Mouse (Mus musculus) megakaryocyte, adult 5-6 weeks (primary cell): ENCODE data around the gene Lrch4. TPM values are rescaled to one million over a fixed set of nuclear protein-coding genes. Genes with fewer than 3 reads are reported as not detected.
A peak's percentile ranks its signal among the peaks of the same experiment; 100 is the strongest.

ENCODE experiments used
- ATAC-seq: 2 replicates; pipeline ENCODE4 v1.8.0; 2016; ENCODE audit warnings: mild to moderate bottlenecking, inconsistent platforms; ENCODE audit not compliant: poor library complexity, severe bottlenecking
- total RNA-seq, 2 experiments: library from RNA; stranded (forward) in 1 of 2; stranded (reverse) in 1 of 2; fragments of 153-499, 151-499 nt in 1 of 2; fragments of 221-1000, 200-1000 nt in 1 of 2; gene quantifications; 2 replicates each; pipeline versions ENCODE4 v1.2.3 to v1.2.4; 2015 to 2017

The Lrch4 gene
- total RNA-seq, 2 experiments from 2014 or later: 66.7 to 93.0 TPM

- peak; percentile 37 for ATAC-seq
Measured at GRCm38 (mm10) chr5:137685653-137686052, 56.7 kb downstream of the Lrch4 start.

- ATAC-seq: peak; percentile 63
Measured at GRCm38 (mm10) chr5:137686127-137686790, 57.3 kb downstream of the Lrch4 start.

- no peak for ATAC-seq
Measured at GRCm38 (mm10) chr5:137689974-137690373, 61.1 kb downstream of the Lrch4 start.

GRCm38 (mm10) chr5:137690531-137690930, 61.6 kb downstream of the Lrch4 start:
- ATAC-seq: no peak

Other genes with a start within 250 kb of the Lrch4 start
- gene Zan, start 152.1 kb upstream of the Lrch4 start, total RNA-seq (2015): 0.04 TPM in 1 of 2 replicates, not detected in the other
- gene Zan, start 152.1 kb upstream of the Lrch4 start, total RNA-seq (2017): not detected in 2 replicates
- gene Pop7, start 126.6 kb upstream of the Lrch4 start, total RNA-seq (2015): 20.4 and 27.5 TPM in 2 replicates
- 11.9 and 14.9 TPM in 2 replicates for gene Pop7, start 126.6 kb upstream of the Lrch4 start, total RNA-seq (2017)
- 8.3 and 8.5 TPM in 2 replicates for gene Gigyf1, start 110.6 kb upstream of the Lrch4 start, total RNA-seq (2015)
- 5.6 and 5.9 TPM in 2 replicates for gene Gigyf1, start 110.6 kb upstream of the Lrch4 start, total RNA-seq (2017)
- gene Epo, start 95.9 kb upstream of the Lrch4 start, total RNA-seq (2015): not detected in 2 replicates
- not detected in 2 replicates for gene Epo, start 95.9 kb upstream of the Lrch4 start, total RNA-seq (2017)
- 393 and 449 TPM in 2 replicates for gene Gnb2, start 95.6 kb upstream of the Lrch4 start, total RNA-seq (2015)
- gene Gnb2, start 95.6 kb upstream of the Lrch4 start, total RNA-seq (2017): 377 and 389 TPM in 2 replicates
- not detected in 2 replicates for gene Actl6b, start 75.6 kb upstream of the Lrch4 start, total RNA-seq (2015)
- not detected in 2 replicates for gene Actl6b, start 75.6 kb upstream of the Lrch4 start, total RNA-seq (2017)
- 0.89 and 1.0 TPM in 2 replicates for gene Tfr2, start 59.3 kb upstream of the Lrch4 start, total RNA-seq (2015)
- gene Tfr2, start 59.3 kb upstream of the Lrch4 start, total RNA-seq (2017): 1.3 and 2.5 TPM in 2 replicates
- 60.5 and 64.2 TPM in 2 replicates for gene Mospd3, start 28.1 kb upstream of the Lrch4 start, total RNA-seq (2015)
- 6.4 and 10.6 TPM in 2 replicates for gene Mospd3, start 28.1 kb upstream of the Lrch4 start, total RNA-seq (2017)
- 0.40 and 1.0 TPM in 2 replicates for gene Pcolce, start 15.3 kb upstream of the Lrch4 start, total RNA-seq (2015)
- gene Pcolce, start 15.3 kb upstream of the Lrch4 start, total RNA-seq (2017): 0.51 TPM in 1 of 2 replicates, not detected in the other
- 0.18 TPM in 1 of 2 replicates, not detected in the other for gene Fbxo24, start 119 bp upstream of the Lrch4 start, total RNA-seq (2015)
- 0.37 TPM in 1 of 2 replicates, not detected in the other for gene Fbxo24, start 119 bp upstream of the Lrch4 start, total RNA-seq (2017)
- gene Gm20605, start 54 bp downstream of the Lrch4 start, total RNA-seq (2015): 8.1 and 10.2 TPM in 2 replicates
- gene Gm20605, start 54 bp downstream of the Lrch4 start, total RNA-seq (2017): 5.7 and 18.8 TPM in 2 replicates
- gene Sap25, start 12.2 kb downstream of the Lrch4 start, total RNA-seq (2015): 59.9 and 97.5 TPM in 2 replicates
- 27.8 and 35.6 TPM in 2 replicates for gene Sap25, start 12.2 kb downstream of the Lrch4 start, total RNA-seq (2017)
- gene Irs3, start 16.6 kb downstream of the Lrch4 start, total RNA-seq (2015): not detected in 2 replicates
- gene Irs3, start 16.6 kb downstream of the Lrch4 start, total RNA-seq (2017): not detected in 2 replicates
- 19.3 and 19.9 TPM in 2 replicates for gene Agfg2, start 55.6 kb downstream of the Lrch4 start, total RNA-seq (2015)
- gene Agfg2, start 55.6 kb downstream of the Lrch4 start, total RNA-seq (2017): 16.6 and 18.3 TPM in 2 replicates
- gene Nyap1, start 112.5 kb downstream of the Lrch4 start, total RNA-seq (2015): 0.21 and 0.27 TPM in 2 replicates
- gene Nyap1, start 112.5 kb downstream of the Lrch4 start, total RNA-seq (2017): 0.84 and 1.1 TPM in 2 replicates
- 55.9 and 74.7 TPM in 2 replicates for gene Tsc22d4, start 116.6 kb downstream of the Lrch4 start, total RNA-seq (2015)
- 112 and 113 TPM in 2 replicates for gene Tsc22d4, start 116.6 kb downstream of the Lrch4 start, total RNA-seq (2017)
- 48.6 and 55.3 TPM in 2 replicates for gene Ppp1r35, start 149.7 kb downstream of the Lrch4 start, total RNA-seq (2015)
- gene Ppp1r35, start 149.7 kb downstream of the Lrch4 start, total RNA-seq (2017): 34.1 and 40.1 TPM in 2 replicates
- 20.9 and 24.0 TPM in 2 replicates for gene Mepce, start 158.5 kb downstream of the Lrch4 start, total RNA-seq (2015)
- 16.2 and 22.8 TPM in 2 replicates for gene Mepce, start 158.5 kb downstream of the Lrch4 start, total RNA-seq (2017)
- 6.4 and 10.0 TPM in 2 replicates for gene Zcwpw1, start 158.7 kb downstream of the Lrch4 start, total RNA-seq (2015)
- gene Zcwpw1, start 158.7 kb downstream of the Lrch4 start, total RNA-seq (2017): 16.1 and 18.1 TPM in 2 replicates
- 65.2 and 103 TPM in 2 replicates for gene Pilra, start 207.2 kb downstream of the Lrch4 start, total RNA-seq (2015)
- gene Pilra, start 207.2 kb downstream of the Lrch4 start, total RNA-seq (2017): 95.8 and 100 TPM in 2 replicates
- gene Pilrb1, start 229.0 kb downstream of the Lrch4 start, total RNA-seq (2015): 94.9 and 109 TPM in 2 replicates
- gene Pilrb1, start 229.0 kb downstream of the Lrch4 start, total RNA-seq (2017): 82.8 and 86.5 TPM in 2 replicates
- 106 and 132 TPM in 2 replicates for gene Pilrb2, start 242.7 kb downstream of the Lrch4 start, total RNA-seq (2015)
- gene Pilrb2, start 242.7 kb downstream of the Lrch4 start, total RNA-seq (2017): 62.6 and 73.1 TPM in 2 replicates